Mouse (Mus musculus) retina, postnatal 7 days (tissue): ENCODE data around the gene Nr2c1.

Source experiments
- DNase-seq: peaks from one replicate; pipeline ENCODE4 v3.0.0-alpha.2; 2012; ENCODE audit warnings: low read depth, low spot score

Nr2c1 gene

DNA sequence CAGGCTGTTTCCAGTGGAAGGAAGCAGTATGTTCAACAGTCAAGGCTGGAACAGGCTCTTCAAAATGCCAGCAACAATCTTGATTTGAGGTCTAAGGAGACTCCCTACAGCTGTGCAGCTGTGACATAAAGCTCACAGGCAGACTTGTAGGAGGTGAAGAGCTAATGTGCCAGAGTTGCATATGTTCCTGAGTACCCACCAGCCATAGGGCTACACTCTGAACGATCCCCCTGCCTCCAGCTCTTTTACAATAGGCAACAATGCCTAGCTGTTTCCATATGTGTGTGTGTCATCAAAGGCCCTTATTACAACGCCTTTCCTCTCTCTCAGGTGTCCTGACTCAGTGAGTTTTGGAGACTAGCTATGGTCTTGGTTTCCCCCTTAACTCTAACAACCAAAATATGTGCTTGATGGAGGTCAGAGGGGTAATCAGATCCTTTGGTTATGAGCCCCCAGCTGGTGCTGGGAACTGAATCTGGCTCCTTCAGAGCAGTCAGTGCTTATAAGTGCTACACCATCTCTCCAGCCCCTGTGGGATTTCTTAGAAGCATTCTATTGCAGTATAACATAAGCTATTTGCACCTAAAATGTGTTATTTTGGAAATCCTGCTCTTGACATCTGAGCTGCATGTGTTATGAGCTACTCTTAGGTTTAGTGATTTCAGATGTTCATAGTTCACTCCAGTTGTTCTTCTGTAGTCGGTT lies 7.4 kb upstream of the Nr2c1 start:
- DNase-seq: no peak

DNA sequence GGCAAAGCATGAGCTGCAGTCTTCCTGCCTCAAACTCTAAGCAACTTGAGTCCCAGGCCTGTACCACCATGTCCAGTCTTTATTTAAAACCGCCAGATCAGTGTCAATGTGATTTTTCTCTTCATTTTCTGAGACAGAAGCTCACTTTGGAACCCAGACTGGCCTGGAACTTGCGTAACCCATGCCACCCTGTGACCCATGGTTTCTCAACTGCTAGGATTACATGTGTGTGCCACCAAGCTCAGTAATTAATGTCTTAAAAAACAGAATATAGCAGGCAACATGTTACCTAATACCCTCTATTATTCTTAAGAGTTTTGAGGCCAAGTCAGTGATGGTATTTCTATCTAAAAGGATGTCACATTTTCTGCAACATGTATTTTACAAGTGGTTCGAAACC lies 5.4 kb upstream of the Nr2c1 start:
- no peak for DNase-seq

DNA sequence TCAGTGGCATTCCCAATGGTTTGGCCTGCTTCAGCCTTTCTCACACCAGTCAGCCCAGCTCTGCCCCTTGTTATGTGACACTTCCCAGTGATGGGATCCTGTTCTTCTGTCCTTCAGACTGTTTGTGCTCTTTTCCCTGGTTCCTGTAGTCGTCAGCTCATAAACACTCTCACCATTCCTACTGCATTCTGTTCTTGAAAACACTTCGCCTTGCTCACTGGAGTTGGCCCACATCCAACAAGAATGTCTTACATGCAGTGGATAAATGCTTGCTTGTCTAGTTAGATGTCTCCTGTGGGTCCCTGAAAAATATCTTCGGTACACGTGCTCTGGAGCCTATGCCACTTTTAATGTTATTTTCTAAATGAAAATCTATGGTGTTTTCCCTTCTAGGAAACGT lies 3.2 kb upstream of the Nr2c1 start:
- DNase-seq: no peak

DNA sequence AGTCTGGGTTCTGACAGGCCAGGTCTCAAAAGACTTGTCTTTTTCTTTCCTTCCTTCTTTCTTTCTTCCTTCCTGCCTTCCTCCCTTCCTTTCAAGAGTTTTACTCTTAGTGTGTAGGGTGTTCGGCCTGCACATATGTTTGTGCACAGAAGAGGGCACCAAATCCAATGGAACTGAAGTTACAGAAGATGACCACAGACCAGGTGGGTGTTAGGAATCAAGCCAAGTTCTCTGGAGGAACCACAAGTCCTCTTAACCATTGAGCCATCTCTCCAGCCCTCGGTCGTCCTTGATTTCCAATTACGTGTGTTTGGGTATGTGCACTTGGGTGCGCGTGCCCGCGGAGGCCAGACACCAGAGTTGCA lies 450 bp upstream of the Nr2c1 start:
- no peak for DNase-seq

DNA sequence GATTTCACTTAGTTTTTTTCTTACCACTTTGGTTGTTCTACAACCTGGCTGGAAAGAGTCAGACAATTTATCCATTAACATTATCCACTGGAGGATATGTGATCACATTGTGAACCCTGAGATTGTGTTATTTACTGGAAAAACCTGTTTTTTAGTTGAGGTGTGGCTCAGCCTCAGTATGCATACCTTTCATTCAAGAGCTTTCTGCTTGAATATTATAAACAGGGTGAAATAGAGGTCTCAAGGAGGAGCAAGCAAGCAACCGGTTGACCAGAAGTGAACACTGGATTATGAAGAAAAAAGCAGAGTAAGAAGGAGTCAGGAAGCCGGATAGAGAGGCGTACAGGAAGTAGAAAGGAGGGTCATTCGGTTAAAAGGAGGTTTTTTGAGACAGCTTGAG lies 3.7 kb downstream of the Nr2c1 start:
- DNase-seq: no peak

DNA sequence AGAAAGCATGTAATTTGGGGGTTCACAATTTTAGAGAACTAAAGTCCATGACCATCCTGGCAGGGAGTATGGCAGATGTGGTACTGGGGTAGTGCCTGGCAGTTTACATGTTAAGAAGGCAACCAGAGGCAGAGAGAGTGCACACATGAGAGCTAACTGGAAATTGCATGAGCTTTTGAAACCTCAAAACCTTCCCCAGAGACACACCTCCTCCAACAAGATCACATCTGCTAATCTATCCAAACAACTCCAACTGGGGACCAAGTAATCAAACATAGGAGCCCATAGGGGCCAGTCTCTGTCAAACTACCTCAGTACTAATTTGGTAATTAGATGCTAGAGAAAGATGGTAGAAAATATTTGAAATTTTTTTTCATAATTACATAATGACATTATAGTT lies 6.0 kb downstream of the Nr2c1 start:
- no peak for DNase-seq

DNA sequence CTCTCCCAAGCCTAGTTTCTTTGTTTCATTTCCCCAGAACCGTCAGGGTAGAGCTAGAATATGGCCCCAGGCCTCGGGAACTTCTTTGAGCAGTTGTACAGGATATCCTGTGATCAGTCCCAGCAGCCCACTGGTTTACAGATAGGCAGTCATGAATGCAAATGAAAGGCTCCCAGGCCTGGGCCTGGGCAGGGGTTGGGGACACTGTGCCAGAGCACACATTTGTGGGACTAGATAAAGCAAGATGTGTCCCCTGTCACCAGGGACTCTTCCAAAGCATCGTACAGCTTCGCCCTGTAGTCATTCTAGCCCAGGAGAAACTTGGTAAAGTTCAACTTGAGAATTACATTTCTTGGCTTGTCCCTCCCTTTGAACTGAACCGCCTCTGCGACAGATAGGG lies 11.1 kb downstream of the Nr2c1 start:
- no peak for DNase-seq

DNA sequence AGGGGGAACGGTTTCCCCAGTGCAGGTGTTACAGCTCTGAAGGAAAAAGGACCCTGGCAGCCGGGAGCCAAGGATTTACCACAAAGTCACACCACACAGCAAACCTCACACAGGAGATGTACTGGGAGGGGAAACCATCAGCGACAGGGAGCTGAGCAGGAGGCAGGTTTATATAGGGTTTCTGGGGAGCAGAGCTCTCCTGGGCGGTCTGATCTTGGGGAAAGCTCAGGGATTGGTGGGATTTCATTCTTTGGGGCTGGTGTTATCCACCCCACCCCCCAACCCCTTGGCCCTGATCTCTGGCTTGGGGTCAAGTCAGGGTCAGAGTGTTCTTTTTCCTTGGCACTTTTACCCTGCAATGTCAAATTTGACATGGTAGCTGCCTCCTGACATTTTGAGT lies 11.6 kb downstream of the Nr2c1 start:
- DNase-seq: no peak

DNA sequence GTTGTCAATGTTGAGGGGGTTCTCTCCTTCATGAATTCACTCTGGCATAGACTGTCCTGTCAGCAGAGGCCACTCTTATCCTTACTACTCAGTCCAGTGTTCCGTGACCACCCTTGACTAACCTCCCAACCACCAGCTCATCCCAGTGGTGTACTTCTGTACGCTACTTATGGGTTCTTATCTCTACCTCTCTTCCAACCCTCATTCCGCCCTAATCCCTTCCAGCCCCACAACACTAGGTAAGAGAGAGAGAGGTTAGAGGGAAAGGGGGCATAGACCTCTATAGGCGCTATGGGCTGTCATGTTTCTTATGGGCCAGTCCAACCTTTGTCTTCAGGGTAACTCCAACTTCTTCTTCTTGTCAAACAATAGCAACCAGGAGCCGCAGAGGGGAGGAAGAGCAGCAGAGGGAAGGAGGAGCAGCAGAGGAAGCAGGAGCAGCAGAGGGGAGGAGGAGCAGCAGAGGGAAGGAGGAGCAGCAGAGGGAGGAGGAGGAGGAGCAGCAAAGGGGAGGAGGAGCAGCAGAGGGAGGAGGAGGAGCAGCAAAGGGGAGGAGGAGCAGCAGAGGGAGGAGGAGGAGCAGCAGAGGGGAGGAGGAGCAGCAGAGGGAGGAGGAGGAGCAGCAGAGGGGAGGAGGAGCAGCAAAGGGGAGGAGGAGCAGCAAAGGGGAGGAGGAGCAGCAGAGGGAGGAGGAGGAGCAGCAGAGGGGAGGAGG lies 13.4 kb downstream of the Nr2c1 start:
- DNase-seq: no peak

DNA sequence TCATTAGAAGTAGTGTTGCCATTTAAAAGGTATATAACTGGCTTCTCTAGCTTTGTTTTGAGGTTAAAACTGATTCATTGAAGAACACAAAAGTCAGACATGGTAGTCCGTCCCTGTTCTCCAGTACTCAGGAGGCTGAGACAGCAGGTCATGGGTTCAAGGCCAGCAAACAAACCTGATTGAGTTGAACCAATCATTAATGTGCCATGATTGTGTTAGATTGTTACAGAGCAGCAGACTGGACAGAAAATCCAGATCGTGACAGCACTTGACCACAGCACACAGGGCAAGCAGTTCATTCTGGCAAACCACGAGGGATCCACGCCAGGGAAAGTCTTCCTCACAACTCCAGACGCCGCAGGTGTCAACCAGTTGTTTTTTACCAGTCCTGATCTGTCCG lies 14.2 kb downstream of the Nr2c1 start:
- no peak for DNase-seq

DNA sequence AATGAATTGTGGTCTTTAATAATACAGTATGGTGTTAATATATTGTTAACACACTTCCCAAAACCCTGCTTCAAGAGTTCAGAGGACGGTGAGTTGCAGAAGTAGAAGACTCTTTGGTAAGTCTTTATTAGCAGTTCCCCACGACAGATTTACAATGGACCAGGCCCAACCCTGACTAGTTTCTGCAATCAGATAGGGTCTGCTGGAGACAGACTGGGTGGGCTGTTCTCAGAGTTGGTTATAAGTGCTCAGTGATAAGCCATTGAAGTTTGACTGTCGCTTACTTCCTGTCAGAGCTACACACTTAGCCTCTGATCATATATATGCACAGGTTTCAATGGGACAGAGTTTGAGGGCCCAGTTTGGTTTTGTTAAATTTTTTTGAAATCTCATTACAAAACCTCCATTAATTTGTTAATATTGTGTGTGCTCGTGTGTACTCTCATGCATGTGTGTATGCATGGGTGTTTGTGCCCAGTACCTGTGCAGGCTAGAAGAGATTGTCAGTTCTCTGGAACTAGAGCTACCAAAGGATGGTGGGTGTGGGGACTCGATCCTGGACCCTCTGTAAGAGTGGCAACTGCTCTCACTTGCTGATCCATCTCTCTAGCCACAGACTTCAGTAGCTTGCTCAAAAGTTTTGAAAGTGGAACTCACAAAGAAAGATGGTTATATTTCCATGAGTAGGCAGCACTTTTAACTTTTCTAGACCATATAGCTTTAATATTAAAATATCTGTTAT lies 16.5 kb downstream of the Nr2c1 start:
- DNase-seq: no peak

DNA sequence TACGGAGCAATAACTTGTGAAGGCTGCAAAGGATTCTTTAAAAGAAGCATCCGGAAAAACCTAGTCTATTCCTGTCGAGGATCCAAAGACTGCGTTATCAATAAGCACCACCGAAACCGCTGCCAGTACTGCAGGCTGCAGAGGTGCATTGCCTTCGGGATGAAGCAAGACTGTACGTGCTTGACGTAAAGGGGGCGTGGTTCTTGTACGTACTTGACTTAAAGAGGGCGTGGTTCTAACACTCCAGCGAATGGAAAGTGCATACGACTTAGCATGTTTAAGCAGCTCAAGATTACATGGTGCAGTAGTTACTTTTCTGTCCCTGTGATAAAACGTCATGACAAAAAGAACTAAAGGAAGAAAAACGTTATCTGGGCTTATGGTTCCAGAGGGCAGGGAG lies 17.6 kb downstream of the Nr2c1 start:
- no peak for DNase-seq

DNA sequence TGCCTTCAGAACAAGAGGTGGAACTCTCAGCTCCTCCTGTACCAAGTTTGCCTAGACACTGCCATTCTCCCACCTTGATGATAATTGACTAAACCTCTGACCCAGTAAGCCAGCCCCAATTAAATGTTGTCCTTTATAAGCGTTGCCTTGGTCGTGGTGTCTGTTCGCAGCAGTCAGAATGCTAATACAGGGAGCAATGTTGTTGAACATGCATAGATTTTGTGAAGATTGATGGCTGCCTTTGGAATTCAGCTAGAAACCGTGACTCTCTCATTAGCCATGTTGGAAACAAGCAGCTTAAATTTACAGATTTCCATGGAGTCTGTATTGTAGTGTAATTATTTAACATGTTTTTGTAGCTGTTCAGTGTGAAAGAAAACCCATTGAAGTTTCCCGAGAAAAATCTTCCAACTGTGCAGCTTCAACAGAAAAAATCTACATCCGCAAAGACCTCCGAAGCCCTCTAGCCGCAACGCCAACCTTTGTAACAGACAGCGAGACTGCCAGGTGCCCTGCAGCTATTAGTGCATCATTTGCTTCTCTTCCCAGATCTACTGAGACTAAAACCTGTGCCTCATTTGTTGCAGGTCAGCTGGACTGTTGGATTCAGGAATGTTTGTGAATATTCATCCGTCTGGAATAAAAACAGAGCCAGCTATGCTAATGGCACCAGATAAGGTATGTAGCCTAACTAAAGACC lies 19.4 kb downstream of the Nr2c1 start:
- no peak for DNase-seq

DNA sequence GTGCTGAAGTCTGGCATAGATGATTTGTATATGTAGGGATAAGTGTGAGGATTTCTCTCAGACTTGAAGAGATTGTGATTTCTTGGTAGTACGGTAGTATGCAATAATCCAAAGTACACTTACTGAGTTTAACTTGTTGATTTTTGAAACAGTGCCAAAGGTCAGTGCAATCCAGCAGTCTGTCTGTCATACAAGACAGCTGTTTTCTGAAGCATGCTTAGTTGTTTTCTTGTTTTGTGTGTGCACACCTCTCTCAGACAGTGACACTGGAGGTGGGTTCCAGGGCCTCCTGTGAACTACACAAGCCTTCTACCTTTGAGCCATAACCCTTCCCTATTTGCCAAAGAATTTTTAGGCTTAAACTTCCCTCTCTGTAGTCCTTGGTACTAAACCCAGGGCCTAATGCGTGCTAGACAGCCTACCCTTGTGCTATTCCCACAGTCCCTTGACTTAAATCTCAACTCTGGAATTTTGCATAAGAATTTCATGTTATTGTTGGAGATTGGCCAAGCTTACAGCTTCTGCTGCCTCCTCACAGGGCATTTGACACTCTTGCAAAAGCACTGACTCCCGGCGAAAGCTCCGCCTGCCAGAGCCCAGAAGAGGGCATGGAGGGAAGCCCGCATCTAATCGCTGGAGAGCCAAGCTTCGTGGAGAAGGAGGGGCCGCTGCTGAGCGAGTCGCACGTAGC lies 23.8 kb downstream of the Nr2c1 start:
- DNase-seq: no peak

DNA sequence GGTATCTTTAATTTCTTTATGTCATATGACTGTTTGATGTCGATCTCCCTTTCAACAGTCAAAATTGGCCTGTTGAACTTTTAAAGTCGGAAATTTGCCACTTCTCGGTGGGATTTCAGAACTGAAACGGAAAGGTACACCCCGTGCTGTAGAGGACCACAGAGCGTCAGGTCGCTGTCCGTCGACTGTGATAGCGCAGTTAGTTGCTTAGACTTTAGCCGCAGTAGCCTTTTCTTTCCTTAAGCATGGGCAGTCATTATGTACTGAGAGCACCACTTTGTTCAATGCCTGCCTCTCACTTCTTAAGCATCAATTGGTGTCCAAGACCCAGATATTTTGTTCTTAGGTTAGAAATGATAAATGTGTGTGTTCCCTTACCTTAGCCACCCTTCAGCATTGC lies 24.3 kb downstream of the Nr2c1 start:
- no peak for DNase-seq

DNA sequence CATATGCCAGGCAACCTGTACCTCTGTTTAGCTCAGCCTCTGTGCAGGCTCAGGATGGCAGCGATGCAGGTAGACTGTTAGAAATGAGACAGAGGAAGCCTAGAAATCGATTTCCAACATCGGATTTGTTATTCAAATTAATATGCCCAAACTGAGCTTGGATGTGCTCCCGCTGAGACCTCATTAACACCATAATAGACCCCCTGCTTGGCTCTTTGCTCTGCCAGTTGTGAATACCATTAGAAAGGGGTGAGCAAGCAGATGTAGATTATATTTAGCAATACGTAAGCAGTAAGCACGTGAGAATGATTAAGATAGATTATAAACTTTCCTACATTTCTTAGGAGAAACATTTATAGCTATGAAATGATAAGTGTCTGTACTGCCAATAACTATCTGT lies 24.9 kb downstream of the Nr2c1 start:
- no peak for DNase-seq

DNA sequence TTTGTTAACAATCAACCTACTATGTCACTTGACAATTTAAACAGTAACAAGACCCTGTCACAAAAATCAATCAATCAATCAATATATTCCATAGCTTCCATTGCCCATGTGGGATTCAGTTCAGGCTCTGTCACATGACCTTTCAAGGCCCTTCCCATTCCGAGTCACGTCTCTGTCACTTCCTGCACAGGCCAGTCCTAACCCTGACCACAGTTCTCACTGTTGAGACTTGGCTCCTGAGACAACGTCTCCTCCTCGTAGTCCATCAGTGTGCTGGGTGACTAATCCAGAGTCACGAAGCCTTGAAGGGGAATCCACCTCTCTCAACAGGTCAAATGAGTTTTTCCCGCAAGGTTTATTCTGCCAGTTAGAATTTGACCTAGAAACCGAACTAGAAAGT lies 26.8 kb downstream of the Nr2c1 start:
- DNase-seq: no peak

DNA sequence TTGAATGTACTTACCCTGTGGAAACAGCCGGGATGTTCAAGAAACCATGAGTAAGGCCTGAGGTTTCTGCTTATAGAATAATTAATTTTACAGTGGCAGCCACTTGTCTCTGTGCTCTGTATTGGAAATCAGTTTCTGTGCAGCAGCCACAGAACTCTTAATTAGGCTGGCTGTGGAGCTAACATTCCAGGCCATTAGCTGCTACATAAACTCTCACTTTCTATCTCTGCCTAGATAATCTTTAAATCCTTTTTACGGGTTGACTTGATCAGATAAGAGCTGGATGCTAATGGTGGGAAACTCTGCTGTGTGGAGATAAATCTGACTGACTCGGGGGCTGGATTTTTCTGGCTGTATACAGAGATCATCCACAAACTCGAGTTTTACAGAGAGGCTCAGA lies 35.4 kb downstream of the Nr2c1 start:
- DNase-seq: peak; percentile 11

DNA sequence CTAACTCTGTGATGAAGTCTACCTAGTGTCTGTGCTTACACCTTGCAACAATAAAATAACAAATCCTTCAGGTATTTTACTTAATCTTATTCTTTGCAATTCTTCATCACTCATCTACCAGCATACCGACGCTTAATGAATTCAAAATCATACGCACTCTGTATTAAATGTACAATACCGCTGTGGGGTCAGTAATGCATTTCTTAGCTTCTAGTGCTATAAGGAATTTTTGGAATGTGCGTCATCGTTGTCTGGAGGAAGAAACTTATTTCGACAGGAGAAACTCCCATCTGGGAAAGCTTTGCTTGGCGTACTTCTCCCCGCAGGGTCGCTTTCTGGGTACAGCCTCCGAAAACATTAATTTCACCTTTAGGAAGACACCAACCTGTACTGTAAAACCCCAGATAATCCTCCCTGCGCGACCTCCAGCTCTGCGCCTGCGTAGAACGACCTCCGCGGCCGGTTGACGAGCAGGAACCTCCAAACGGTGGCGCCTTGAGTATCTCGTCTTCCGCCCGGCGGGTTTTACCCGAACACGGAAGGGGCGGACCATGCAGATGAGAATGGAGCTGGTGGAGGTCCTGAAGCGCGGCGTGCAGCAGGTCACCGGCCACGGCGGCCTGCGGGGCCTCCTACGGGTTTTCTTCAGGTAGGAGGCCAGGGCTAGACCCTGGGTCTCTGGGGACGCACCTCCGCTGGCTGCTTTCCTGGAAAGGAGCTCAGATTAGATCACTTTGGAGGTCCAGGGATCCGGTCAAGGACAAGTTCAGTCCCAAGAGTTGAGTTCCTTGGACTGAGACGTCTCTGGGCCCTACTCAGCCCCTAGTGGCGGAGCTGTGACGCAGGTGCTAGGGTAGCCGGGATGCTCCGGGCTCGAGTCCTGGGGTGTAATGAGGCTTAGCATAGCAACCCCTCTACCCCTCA lies 50.9 kb downstream of the Nr2c1 start, which contains the start of gene Ndufa12:
Gene Ndufa12 (plus strand): TSS at position 239 of the 924 bp plus-strand sequence.
- peak; percentile 89 for DNase-seq

DNA sequence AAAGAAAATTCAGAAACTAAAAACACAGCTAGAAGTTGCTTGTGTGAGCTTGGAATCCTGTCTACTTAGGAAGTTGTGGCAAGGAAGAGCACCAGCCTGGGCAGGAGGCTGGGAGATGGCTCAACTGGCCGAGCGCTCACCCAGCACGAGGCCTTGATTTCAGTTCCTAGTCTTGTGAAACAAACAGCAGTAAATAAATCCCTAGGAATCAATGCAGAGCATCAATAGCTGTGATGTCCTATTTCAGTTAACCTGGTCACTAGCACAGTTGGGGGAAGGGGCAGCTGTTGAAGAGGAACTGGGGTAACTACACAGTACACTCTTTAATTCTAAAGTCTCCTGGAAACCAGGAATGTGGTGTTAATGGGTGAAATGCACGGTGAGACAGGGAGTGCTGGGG lies 57.1 kb downstream of the Nr2c1 start:
- no peak for DNase-seq
